Mouse (Mus musculus): ENCODE data around the gene Fbxw8. TPM values are rescaled to one million over a fixed set of nuclear protein-coding genes. Genes with fewer than 3 reads are reported as not detected.

The Fbxw8 gene
- polyA plus RNA-seq, 1 experiment from 2014 or later, result 14.0 TPM

GRCm38 (mm10) chr5:118050743-118051142 lies 104.5 kb downstream of the Fbxw8 start:
- Histone ChIP-seq H3K9me3 (ENCODE audit: control insufficient read depth, low read length) (no peaks in the 10 kb centered on the region), H3K4me3 (ENCODE audit: low read depth, low read length) (no peak overlapping the region), H3K36me3 (ENCODE audit: control insufficient read depth, insufficient read depth, low read length) (no peaks in the 10 kb centered on the region), H3K4me1 (replicated peaks; ENCODE audit: control insufficient read depth, insufficient read depth) (no peaks in the 10 kb centered on the region), H3K4me2 (replicated peaks; ENCODE audit: low read depth) (no peak overlapping the region), H3K27ac (replicated peaks) (no peak overlapping the region), H3K27me3 (ENCODE audit: control insufficient read depth, insufficient read depth, low read length) (no peaks in the 10 kb centered on the region), H3K9ac (ENCODE audit: low read length) (no peak overlapping the region)
- 83% methylated on average over 4 of the region's 4 CpGs for WGBS
- ATAC-seq (ENCODE audit: low FRiP score, low TSS enrichment), result no peak
- TF ChIP-seq EP300 (optimal IDR thresholded peaks at IDR 0.05) (no peak), CTCF (IDR thresholded peaks at IDR 0.05; ENCODE audit: low read depth) (no peak)
- no peak for DNase-seq (ENCODE audit: low spot score)

- H3K4me2 ChIP-seq (replicated peaks; ENCODE audit: low read depth), result no peak overlapping the region
- no peaks in the 10 kb centered on the region for H3K27me3 ChIP-seq (ENCODE audit: control insufficient read depth, insufficient read depth, low read length)
- H3K27ac ChIP-seq (replicated peaks), result no peak overlapping the region
- H3K4me1 ChIP-seq (replicated peaks; ENCODE audit: control insufficient read depth, insufficient read depth), result no peaks in the 10 kb centered on the region
- no peak for TF ChIP-seq CTCF (IDR thresholded peaks at IDR 0.05; ENCODE audit: low read depth)
- no peak for TF ChIP-seq EP300 (optimal IDR thresholded peaks at IDR 0.05)
- 89% methylated on average over 5 of the region's 5 CpGs for WGBS
- H3K9ac ChIP-seq (ENCODE audit: low read length), result no peak overlapping the region
- H3K4me3 ChIP-seq (ENCODE audit: low read depth, low read length), result no peak overlapping the region
- DNase-seq (ENCODE audit: low spot score) (no peak), ATAC-seq (ENCODE audit: low FRiP score, low TSS enrichment) (no peak)
- no peaks in the 10 kb centered on the region for H3K36me3 ChIP-seq (ENCODE audit: control insufficient read depth, insufficient read depth, low read length)
- no peaks in the 10 kb centered on the region for H3K9me3 ChIP-seq (ENCODE audit: control insufficient read depth, low read length)
Measured at GRCm38 (mm10) chr5:118048928-118049327, 106.3 kb downstream of the Fbxw8 start.

- no peak overlapping the region for H3K4me3 ChIP-seq (ENCODE audit: low read depth, low read length)
- TF ChIP-seq CTCF (IDR thresholded peaks at IDR 0.05; ENCODE audit: low read depth) (no peak), EP300 (optimal IDR thresholded peaks at IDR 0.05) (no peak)
- WGBS, result 76% methylated on average over 4 of the region's 4 CpGs
Measured at GRCm38 (mm10) chr5:118048412-118048811, 106.9 kb downstream of the Fbxw8 start.

GRCm38 (mm10) chr5:118047091-118047757 lies 108.0 kb downstream of the Fbxw8 start:
- no peaks in the 10 kb centered on the region for H3K36me3 ChIP-seq (ENCODE audit: control insufficient read depth, insufficient read depth, low read length)
- WGBS, result 84% methylated on average over 14 of the region's 14 CpGs
- no peaks in the 10 kb centered on the region for H3K27me3 ChIP-seq (ENCODE audit: control insufficient read depth, insufficient read depth, low read length)
- peak overlapping the region; percentile 1; the same call in 1 of the 2 replicates for H3K27ac ChIP-seq (replicated peaks)
- H3K9me3 ChIP-seq (ENCODE audit: control insufficient read depth, low read length), result no peaks in the 10 kb centered on the region
- TF ChIP-seq CTCF (IDR thresholded peaks at IDR 0.05; ENCODE audit: low read depth), result no peak
- no peak for TF ChIP-seq EP300 (optimal IDR thresholded peaks at IDR 0.05)
- no peaks in the 10 kb centered on the region for H3K4me1 ChIP-seq (replicated peaks; ENCODE audit: control insufficient read depth, insufficient read depth)
- no peak overlapping the region for H3K9ac ChIP-seq (ENCODE audit: low read length)
- no peak overlapping the region for H3K4me3 ChIP-seq (ENCODE audit: low read depth, low read length)
- ATAC-seq (ENCODE audit: low FRiP score, low TSS enrichment), result no peak
- no peak overlapping the region for H3K4me2 ChIP-seq (replicated peaks; ENCODE audit: low read depth)
- no peak for DNase-seq (ENCODE audit: low spot score)

More at GRCm38 (mm10) chr5:118048412-118048811, 106.9 kb downstream of the Fbxw8 start:
- DNase-seq (ENCODE audit: low spot score), result no peak
- H3K27me3 ChIP-seq (ENCODE audit: control insufficient read depth, insufficient read depth, low read length), result no peaks in the 10 kb centered on the region
- H3K4me2 ChIP-seq (replicated peaks; ENCODE audit: low read depth), result no peak overlapping the region
- no peaks in the 10 kb centered on the region for H3K4me1 ChIP-seq (replicated peaks; ENCODE audit: control insufficient read depth, insufficient read depth)
- H3K9me3 ChIP-seq (ENCODE audit: control insufficient read depth, low read length), result no peaks in the 10 kb centered on the region
- ATAC-seq (ENCODE audit: low FRiP score, low TSS enrichment), result no peak
- H3K36me3 ChIP-seq (ENCODE audit: control insufficient read depth, insufficient read depth, low read length), result no peaks in the 10 kb centered on the region
- no peak overlapping the region for H3K27ac ChIP-seq (replicated peaks)
- no peak overlapping the region for H3K9ac ChIP-seq (ENCODE audit: low read length)

GRCm38 (mm10) chr5:118045385-118045784 lies 109.9 kb downstream of the Fbxw8 start:
- no peaks in the 10 kb centered on the region for H3K9me3 ChIP-seq (ENCODE audit: control insufficient read depth, low read length)
- no peak overlapping the region for H3K4me2 ChIP-seq (replicated peaks; ENCODE audit: low read depth)
- H3K4me1 ChIP-seq (replicated peaks; ENCODE audit: control insufficient read depth, insufficient read depth), result no peaks in the 10 kb centered on the region
- ATAC-seq (ENCODE audit: low FRiP score, low TSS enrichment), result no peak
- DNase-seq (ENCODE audit: low spot score), result no peak
- 80% methylated on average over 9 of the region's 9 CpGs for WGBS
- H3K36me3 ChIP-seq (ENCODE audit: control insufficient read depth, insufficient read depth, low read length), result no peaks in the 10 kb centered on the region
- H3K27me3 ChIP-seq (ENCODE audit: control insufficient read depth, insufficient read depth, low read length), result no peaks in the 10 kb centered on the region
- H3K27ac ChIP-seq (replicated peaks), result no peak overlapping the region
- H3K4me3 ChIP-seq (ENCODE audit: low read depth, low read length), result no peak overlapping the region
- no peak for TF ChIP-seq EP300 (optimal IDR thresholded peaks at IDR 0.05)
- no peak for TF ChIP-seq CTCF (IDR thresholded peaks at IDR 0.05; ENCODE audit: low read depth)
- no peak overlapping the region for H3K9ac ChIP-seq (ENCODE audit: low read length)

GRCm38 (mm10) chr5:118044907-118045306 lies 110.4 kb downstream of the Fbxw8 start:
- Histone ChIP-seq H3K27ac (replicated peaks) (no peak overlapping the region), H3K4me1 (replicated peaks; ENCODE audit: control insufficient read depth, insufficient read depth) (no peaks in the 10 kb centered on the region), H3K36me3 (ENCODE audit: control insufficient read depth, insufficient read depth, low read length) (no peaks in the 10 kb centered on the region), H3K4me3 (ENCODE audit: low read depth, low read length) (no peak overlapping the region), H3K9ac (ENCODE audit: low read length) (no peak overlapping the region), H3K4me2 (replicated peaks; ENCODE audit: low read depth) (no peak overlapping the region), H3K27me3 (ENCODE audit: control insufficient read depth, insufficient read depth, low read length) (no peaks in the 10 kb centered on the region), H3K9me3 (ENCODE audit: control insufficient read depth, low read length) (no peaks in the 10 kb centered on the region)
- TF ChIP-seq CTCF (IDR thresholded peaks at IDR 0.05; ENCODE audit: low read depth), result no peak
- TF ChIP-seq EP300 (optimal IDR thresholded peaks at IDR 0.05), result no peak
- no peak for ATAC-seq (ENCODE audit: low FRiP score, low TSS enrichment)
- WGBS, result 82% methylated on average over 6 of the region's 6 CpGs
- no peak for DNase-seq (ENCODE audit: low spot score)

Measured in stomach, postnatal 0 days (tissue).